Mouse (Mus musculus) stomach, embryonic 15.5 days (tissue): ENCODE results near the gene Nudt3. TPM values are rescaled to one million over a fixed set of nuclear protein-coding genes. Genes with fewer than 3 reads are reported as not detected.
A peak's percentile ranks its signal among the peaks of the same experiment; 100 is the strongest.

ENCODE experiments used
- ATAC-seq: fragments of 200-750 bp; cut with Nextera tagmentation; 2 replicates; pipeline ENCODE4 v1.8.0; 2017; ENCODE audit warnings: low read depth, moderate number of reproducible peaks, moderate TSS enrichment; ENCODE audit not compliant: insufficient read depth, low FRiP score
- H3K27ac ChIP-seq: fragments of 300-500 bp; sonication (generic); 2 replicates; pipeline ENCODE4 v1.5.1; 2015; ENCODE audit warnings: mild to moderate bottlenecking, inconsistent platforms
- H3K27me3 ChIP-seq: fragments of 300-500 bp; sonication (generic); replicated peaks from 2 replicates; pipeline ENCODE4 v1.6.1; 2015; ENCODE audit warnings: inconsistent platforms
- H3K36me3 ChIP-seq: fragments of 300-500 bp; sonication (generic); 2 replicates; pipeline ENCODE4 v1.6.1; 2015; ENCODE audit warnings: inconsistent platforms
- H3K4me1 ChIP-seq: fragments of 300-500 bp; sonication (generic); 2 replicates; pipeline ENCODE4 v1.6.1; 2015; ENCODE audit warnings: inconsistent platforms
- H3K4me2 ChIP-seq: fragments of 300-500 bp; sonication (generic); 2 replicates; pipeline ENCODE4 v1.6.1; 2015; ENCODE audit warnings: mild to moderate bottlenecking, inconsistent platforms
- H3K4me3 ChIP-seq: fragments of 300-500 bp; sonication (generic); replicated peaks from 2 replicates; pipeline ENCODE4 v1.5.1; 2015; ENCODE audit warnings: inconsistent platforms
- H3K9ac ChIP-seq: fragments of 300-500 bp; sonication (generic); 2 replicates; pipeline ENCODE4 v1.6.1; 2015; ENCODE audit warnings: inconsistent platforms
- H3K9me3 ChIP-seq: fragments of 300-500 bp; sonication (generic); 2 replicates; pipeline ENCODE4 v1.6.1; 2016; ENCODE audit warnings: inconsistent platforms
- WGBS: fragments of 180-500 bp; shearing (Covaris S2); methylation state at CpG from one replicate; pipeline ENCODE4 v1.1.7; 2015; 5-methylcytosine and 5-hydroxymethylcytosine counted together
- polyA plus RNA-seq: library from polyadenylated mRNA; unstranded; fragments of >200 nt; fragmentation: Nextera tagmentation; extraction: Ambion mirVana; gene quantifications from 2 replicates; pipeline ENCODE4 v1.2.1, GENCODE M21; 2015

Gene Nudt3
- polyA plus RNA-seq, 1 experiment from 2014 or later, result 79.3 TPM

GRCm38 (mm10) chr17:27592565-27592910 is 30.8 kb downstream of the Nudt3 start:
- Histone ChIP-seq H3K9me3 (no peaks in the 10 kb centered on the region), H3K27ac (no peak overlapping the region), H3K4me1 (peaks cover 8% of the 10 kb centered on the region), H3K27me3 (no peaks in the 10 kb centered on the region), H3K36me3 (peaks cover 44% of the 10 kb centered on the region), H3K4me3 (no peak overlapping the region), H3K9ac (no peak overlapping the region), H3K4me2 (no peak overlapping the region)
- no peak for ATAC-seq
- 95% methylated on average over 7 of the region's 7 CpGs for WGBS

GRCm38 (mm10) chr17:27591826-27592564 is 31.3 kb downstream of the Nudt3 start:
- H3K4me2 ChIP-seq, result no peak overlapping the region
- no peak overlapping the region for H3K4me3 ChIP-seq
- no peak overlapping the region for H3K9ac ChIP-seq
- peaks cover 49% of the 10 kb centered on the region for H3K36me3 ChIP-seq
- H3K27ac ChIP-seq, result 0 out of 2 replicates have a peak overlapping the region, but pooled peaks have one; percentile 4
- no peaks in the 10 kb centered on the region for H3K9me3 ChIP-seq
- WGBS, result 86% methylated on average over 12 of the region's 12 CpGs
- H3K4me1 ChIP-seq, result peaks cover 8% of the 10 kb centered on the region
- no peaks in the 10 kb centered on the region for H3K27me3 ChIP-seq
- ATAC-seq, result no peak

- H3K36me3 ChIP-seq, result peaks cover 29% of the 10 kb centered on the region
- no peak overlapping the region for H3K4me2 ChIP-seq
- H3K4me1 ChIP-seq, result peaks cover 8% of the 10 kb centered on the region
- H3K27me3 ChIP-seq, result no peaks in the 10 kb centered on the region
- WGBS, result 73% methylated on average over 8 of the region's 8 CpGs
- no peak for ATAC-seq
- H3K27ac ChIP-seq, result no peak overlapping the region
- no peak overlapping the region for H3K9ac ChIP-seq
- H3K9me3 ChIP-seq, result no peaks in the 10 kb centered on the region
- no peak overlapping the region for H3K4me3 ChIP-seq
These were observed 35.1 kb downstream of the Nudt3 start for GRCm38 (mm10) chr17:27588231-27588630.

- Histone ChIP-seq H3K4me1 (peaks cover 8% of the 10 kb centered on the region), H3K27ac (no peak overlapping the region), H3K36me3 (peaks cover 29% of the 10 kb centered on the region), H3K9me3 (no peaks in the 10 kb centered on the region), H3K27me3 (no peaks in the 10 kb centered on the region), H3K4me2 (no peak overlapping the region), H3K9ac (no peak overlapping the region), H3K4me3 (no peak overlapping the region)
- 82% methylated on average over 12 of the region's 12 CpGs for WGBS
- no peak for ATAC-seq
These were observed 36.0 kb downstream of the Nudt3 start for GRCm38 (mm10) chr17:27587252-27587651.

GRCm38 (mm10) chr17:27586661-27587060 is 36.6 kb downstream of the Nudt3 start:
- H3K4me2 ChIP-seq, result no peak overlapping the region
- WGBS, result 52% methylated on average over 9 of the region's 9 CpGs

GRCm38 (mm10) chr17:27583185-27583894 is 40.0 kb downstream of the Nudt3 start:
- Histone ChIP-seq H3K4me3 (no peak overlapping the region), H3K4me1 (peaks cover 3% of the 10 kb centered on the region; the same call in 1 of the 2 replicates), H3K36me3 (peaks cover 44% of the 10 kb centered on the region), H3K27me3 (no peaks in the 10 kb centered on the region), H3K9me3 (no peaks in the 10 kb centered on the region), H3K9ac (no peak overlapping the region), H3K4me2 (no peak overlapping the region), H3K27ac (no peak overlapping the region)
- 81% methylated on average over 13 of the region's 13 CpGs for WGBS
- ATAC-seq, result no peak

More at GRCm38 (mm10) chr17:27586661-27587060, 36.6 kb downstream of the Nudt3 start:
- Histone ChIP-seq H3K4me3 (no peak overlapping the region), H3K4me1 (peaks cover 3% of the 10 kb centered on the region; the same call in 1 of the 2 replicates), H3K27ac (no peak overlapping the region), H3K9me3 (no peaks in the 10 kb centered on the region), H3K9ac (no peak overlapping the region), H3K27me3 (no peaks in the 10 kb centered on the region), H3K36me3 (peaks cover 30% of the 10 kb centered on the region)
- no peak for ATAC-seq

GRCm38 (mm10) chr17:27580392-27581068 is 42.8 kb downstream of the Nudt3 start:
- Histone ChIP-seq H3K27ac (no peak overlapping the region), H3K4me1 (0 out of 2 replicates have a peak, but pooled peaks cover 1% of the 10 kb centered on the region), H3K4me2 (no peak overlapping the region), H3K9me3 (no peaks in the 10 kb centered on the region), H3K36me3 (peaks cover 39% of the 10 kb centered on the region), H3K27me3 (no peaks in the 10 kb centered on the region), H3K9ac (no peak overlapping the region), H3K4me3 (no peak overlapping the region)
- 78% methylated on average over 20 of the region's 20 CpGs for WGBS
- no peak for ATAC-seq

- peaks cover 39% of the 10 kb centered on the region for H3K36me3 ChIP-seq
- no peak for ATAC-seq
- H3K27ac ChIP-seq, result no peak overlapping the region
These were observed 43.5 kb downstream of the Nudt3 start for GRCm38 (mm10) chr17:27579816-27580215.

GRCm38 (mm10) chr17:27578487-27578886 is 44.8 kb downstream of the Nudt3 start:
- no peak for ATAC-seq
- H3K9me3 ChIP-seq, result no peaks in the 10 kb centered on the region
- no peak overlapping the region for H3K27ac ChIP-seq
- no peak overlapping the region for H3K4me2 ChIP-seq
- no peak overlapping the region for H3K9ac ChIP-seq
- H3K36me3 ChIP-seq, result peaks cover 33% of the 10 kb centered on the region
- H3K4me1 ChIP-seq, result 0 out of 2 replicates have a peak, but pooled peaks cover 6% of the 10 kb centered on the region
- 95% methylated on average over 10 of the region's 10 CpGs for WGBS
- no peak overlapping the region for H3K4me3 ChIP-seq
- no peaks in the 10 kb centered on the region for H3K27me3 ChIP-seq

More at GRCm38 (mm10) chr17:27579816-27580215, 43.5 kb downstream of the Nudt3 start:
- Histone ChIP-seq H3K27me3 (no peaks in the 10 kb centered on the region), H3K9me3 (no peaks in the 10 kb centered on the region), H3K9ac (no peak overlapping the region), H3K4me2 (no peak overlapping the region), H3K4me3 (no peak overlapping the region), H3K4me1 (0 out of 2 replicates have a peak, but pooled peaks cover 2% of the 10 kb centered on the region)
- WGBS, result 90% methylated on average over 8 of the region's 8 CpGs

- Histone ChIP-seq H3K9me3 (no peaks in the 10 kb centered on the region), H3K4me3 (no peak overlapping the region), H3K36me3 (peaks cover 27% of the 10 kb centered on the region), H3K9ac (no peak overlapping the region), H3K4me2 (no peak overlapping the region), H3K4me1 (0 out of 2 replicates have a peak, but pooled peaks cover 6% of the 10 kb centered on the region), H3K27ac (no peak overlapping the region), H3K27me3 (no peaks in the 10 kb centered on the region)
- no peak for ATAC-seq
- WGBS, result 63% methylated on average over 6 of the region's 6 CpGs
These were observed 45.8 kb downstream of the Nudt3 start for GRCm38 (mm10) chr17:27577468-27577867.

GRCm38 (mm10) chr17:27576056-27576455 is 47.2 kb downstream of the Nudt3 start:
- Histone ChIP-seq H3K4me1 (0 out of 2 replicates have a peak, but pooled peaks cover 6% of the 10 kb centered on the region), H3K9ac (no peak overlapping the region), H3K9me3 (no peaks in the 10 kb centered on the region), H3K27ac (no peak overlapping the region), H3K4me3 (no peak overlapping the region), H3K4me2 (no peak overlapping the region), H3K27me3 (no peaks in the 10 kb centered on the region), H3K36me3 (peaks cover 19% of the 10 kb centered on the region)
- WGBS, result 77% methylated on average over 7 of the region's 7 CpGs
- 0 out of 2 replicates have a peak, but pooled peaks have one; percentile 33 for ATAC-seq
